Mouse (Mus musculus) liver, embryonic 15.5 days (tissue): ENCODE measurements around the gene Zcwpw1. TPM values are rescaled to one million over a fixed set of nuclear protein-coding genes. Genes with fewer than 3 reads are reported as not detected.

ENCODE experiments used
- ATAC-seq: fragments of 200-750 bp; cut with Nextera tagmentation; 2 replicates; pipeline ENCODE4 v1.8.0; 2017; ENCODE audit warnings: moderate number of reproducible peaks, mild to moderate bottlenecking, moderate library complexity; ENCODE audit not compliant: insufficient read depth
- H3K27ac ChIP-seq: fragments of 300-500 bp; sonication (generic); replicated peaks from 2 replicates; pipeline ENCODE4 v1.5.1; 2015; ENCODE audit warnings: mild to moderate bottlenecking, inconsistent platforms
- H3K27me3 ChIP-seq: fragments of 300-500 bp; sonication (generic); 2 replicates; pipeline ENCODE4 v1.6.1; 2015; ENCODE audit warnings: mild to moderate bottlenecking, inconsistent platforms
- H3K36me3 ChIP-seq: fragments of 300-500 bp; sonication (generic); replicated peaks from 2 replicates; pipeline ENCODE4 v1.6.1; 2015; ENCODE audit warnings: moderate library complexity, mild to moderate bottlenecking, inconsistent platforms
- H3K4me1 ChIP-seq: fragments of 300-500 bp; sonication (generic); replicated peaks from 2 replicates; pipeline ENCODE4 v1.6.1; 2015; ENCODE audit warnings: inconsistent platforms
- H3K4me2 ChIP-seq: fragments of 300-500 bp; sonication (generic); 2 replicates; pipeline ENCODE4 v1.6.1; 2015; ENCODE audit warnings: moderate library complexity, mild to moderate bottlenecking, inconsistent platforms
- H3K4me3 ChIP-seq: fragments of 300-500 bp; sonication (generic); replicated peaks from 2 replicates; pipeline ENCODE4 v1.5.1; 2015; ENCODE audit warnings: mild to moderate bottlenecking, inconsistent platforms
- H3K9ac ChIP-seq: fragments of 300-500 bp; sonication (generic); 2 replicates; pipeline ENCODE4 v1.6.1; 2015; ENCODE audit warnings: moderate library complexity, mild to moderate bottlenecking, inconsistent platforms
- H3K9me3 ChIP-seq: fragments of 300-500 bp; sonication (generic); replicated peaks from 2 replicates; pipeline ENCODE4 v1.6.1; 2016; ENCODE audit warnings: inconsistent platforms
- WGBS: fragments of 180-500 bp; shearing (Covaris S2); methylation state at CpG from one replicate; pipeline ENCODE4 v1.1.7; 2015; ENCODE audit warnings: mixed read lengths; ENCODE audit not compliant: insufficient replicate concordance; 5-methylcytosine and 5-hydroxymethylcytosine counted together
- polyA plus RNA-seq: library from polyadenylated mRNA; unstranded; fragments of >200 nt; fragmentation: Nextera tagmentation; extraction: Ambion mirVana; gene quantifications from 2 replicates; pipeline ENCODE4 v1.2.1, GENCODE M21; 2015

The Zcwpw1 gene
- polyA plus RNA-seq, 1 experiment from 2014 or later: 3.2 TPM

DNA sequence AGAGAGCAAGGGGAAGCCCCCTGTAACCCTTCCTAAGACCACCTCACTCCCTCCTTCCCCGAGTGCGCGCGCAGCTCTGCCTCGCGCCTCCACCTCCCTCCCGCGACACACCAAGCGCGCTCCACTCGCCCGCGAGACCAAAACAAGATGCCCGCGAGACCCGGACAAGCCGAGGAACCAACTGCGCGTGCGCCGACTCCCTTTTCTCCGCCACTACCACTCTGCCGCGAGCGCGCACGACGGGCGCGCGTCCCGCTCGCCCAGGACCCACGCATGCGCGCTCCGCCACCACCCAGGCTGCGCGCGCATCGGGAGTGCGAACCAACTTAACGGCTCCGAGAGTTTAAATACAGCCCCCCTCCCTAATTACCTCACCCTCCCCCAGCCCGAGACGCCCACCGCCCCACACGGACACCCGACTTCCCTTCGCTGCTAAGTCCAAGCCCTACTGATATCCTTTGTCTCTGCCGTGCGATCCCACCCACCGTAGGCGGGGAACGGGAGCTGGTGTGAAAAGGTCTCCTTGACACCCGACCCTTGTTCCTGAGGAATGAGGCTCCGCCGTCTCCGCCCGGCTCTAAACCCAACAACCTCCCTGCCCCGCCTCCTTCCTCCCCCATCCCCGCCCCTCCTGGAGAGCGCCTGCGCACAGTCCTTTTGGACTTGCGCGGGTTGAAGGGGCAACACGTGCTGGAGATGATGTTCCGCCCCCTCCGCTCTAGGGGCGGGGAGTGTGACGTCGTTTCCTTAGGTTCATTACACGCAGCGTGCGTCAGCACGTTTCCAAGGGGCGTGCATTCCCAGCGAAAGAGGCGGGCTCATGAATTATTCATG is 1.3 kb upstream of the Zcwpw1 start:
- Histone ChIP-seq H3K9me3 (no peaks in the 10 kb centered on the region), H3K27me3 (peaks cover 12% of the 10 kb centered on the region; the same call in 1 of the 2 replicates), H3K27ac (peak overlapping the region; percentile 98), H3K4me2 (peak overlapping the region; percentile 90), H3K9ac (peak overlapping the region; percentile 92), H3K4me1 (peaks cover 48% of the 10 kb centered on the region), H3K4me3 (peak overlapping the region; percentile 80), H3K36me3 (peaks cover 36% of the 10 kb centered on the region)
- ATAC-seq: peak; percentile 82
- under 1% methylated on average over 79 of the region's 79 CpGs for WGBS

GRCm38 (mm10) chr5:137788171-137788570 is 573 bp downstream of the Zcwpw1 start:
- Histone ChIP-seq H3K27me3 (peaks cover 12% of the 10 kb centered on the region; the same call in 1 of the 2 replicates), H3K27ac (no peak overlapping the region), H3K36me3 (peaks cover 18% of the 10 kb centered on the region), H3K9me3 (no peaks in the 10 kb centered on the region), H3K4me3 (peak overlapping the region; percentile 80), H3K4me2 (peak overlapping the region; percentile 90), H3K9ac (no peak overlapping the region), H3K4me1 (peaks cover 35% of the 10 kb centered on the region)
- 65% methylated on average over 24 of the region's 24 CpGs for WGBS
- ATAC-seq: no peak

- Histone ChIP-seq H3K9ac (no peak overlapping the region), H3K27me3 (peaks cover 12% of the 10 kb centered on the region; the same call in 1 of the 2 replicates), H3K4me1 (peaks cover 27% of the 10 kb centered on the region), H3K27ac (no peak overlapping the region), H3K4me3 (no peak overlapping the region), H3K9me3 (no peaks in the 10 kb centered on the region), H3K4me2 (no peak overlapping the region), H3K36me3 (peaks cover 9% of the 10 kb centered on the region)
- WGBS: 79% methylated on average over 2 of the region's 2 CpGs
- ATAC-seq: no peak
Observed at GRCm38 (mm10) chr5:137788946-137789531, 1.4 kb downstream of the Zcwpw1 start.

- Histone ChIP-seq H3K27me3 (peaks cover 12% of the 10 kb centered on the region; the same call in 1 of the 2 replicates), H3K27ac (no peak overlapping the region)
Observed at GRCm38 (mm10) chr5:137791553-137791952, 4.0 kb downstream of the Zcwpw1 start.

DNA sequence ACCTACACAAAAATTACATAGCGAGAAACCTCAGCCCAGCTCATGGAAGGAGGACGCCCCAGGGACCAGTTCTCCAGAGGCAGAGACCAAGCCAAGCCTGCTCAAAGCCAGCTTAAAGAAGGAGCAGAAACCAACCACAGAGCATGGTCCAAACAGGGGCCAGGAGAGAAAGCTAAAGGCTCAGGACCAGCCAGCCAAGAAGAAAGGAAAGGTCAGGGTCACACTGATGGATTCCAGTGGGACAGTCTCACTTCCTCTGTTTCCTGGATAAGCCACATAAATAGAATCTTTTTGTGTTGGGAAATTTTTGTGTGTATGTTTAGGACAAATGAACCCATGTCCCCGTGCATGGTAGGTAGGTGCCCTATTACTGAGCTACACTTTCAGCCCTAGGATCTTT is 9.0 kb downstream of the Zcwpw1 start:
- Histone ChIP-seq H3K9ac (no peak overlapping the region), H3K27ac (no peak overlapping the region), H3K36me3 (no peaks in the 10 kb centered on the region), H3K9me3 (no peaks in the 10 kb centered on the region), H3K4me3 (no peak overlapping the region), H3K27me3 (no peaks in the 10 kb centered on the region), H3K4me1 (no peaks in the 10 kb centered on the region), H3K4me2 (no peak overlapping the region)
- 50% methylated on average over 3 of the region's 3 CpGs for WGBS
- ATAC-seq: no peak

More at GRCm38 (mm10) chr5:137791553-137791952, 4.0 kb downstream of the Zcwpw1 start:
- peaks cover 11% of the 10 kb centered on the region for H3K4me1 ChIP-seq
- H3K4me3 ChIP-seq: no peak overlapping the region
- no peak overlapping the region for H3K9ac ChIP-seq
- ATAC-seq: no peak
- H3K36me3 ChIP-seq: no peaks in the 10 kb centered on the region
- no peak overlapping the region for H3K4me2 ChIP-seq
- H3K9me3 ChIP-seq: no peaks in the 10 kb centered on the region

DNA sequence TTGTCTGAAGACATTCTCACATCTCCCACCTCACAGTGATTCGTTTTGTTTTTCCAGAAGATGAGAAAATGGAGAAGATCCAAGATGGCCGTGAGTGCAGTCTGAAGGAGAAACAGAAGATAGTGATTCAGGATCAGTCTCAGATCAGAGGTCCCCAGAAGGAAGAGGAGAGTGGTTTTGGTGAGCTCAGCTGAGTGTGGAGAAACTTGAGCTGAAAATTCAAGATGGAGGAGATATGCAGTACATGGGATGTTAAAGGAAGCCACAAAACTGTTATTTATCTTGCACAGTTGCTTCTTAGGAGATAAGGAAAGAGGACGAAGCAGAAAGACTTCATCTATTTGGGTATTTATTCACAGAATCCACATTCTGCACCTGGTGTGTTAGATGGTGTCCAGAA is 13.3 kb downstream of the Zcwpw1 start:
- Histone ChIP-seq H3K4me3 (no peak overlapping the region), H3K27me3 (no peaks in the 10 kb centered on the region), H3K36me3 (no peaks in the 10 kb centered on the region), H3K4me1 (no peaks in the 10 kb centered on the region), H3K9me3 (no peaks in the 10 kb centered on the region), H3K27ac (no peak overlapping the region), H3K9ac (no peak overlapping the region), H3K4me2 (no peak overlapping the region)
- 41% methylated on average over 3 of the region's 3 CpGs for whole genome bisulfite sequencing
- ATAC-seq: no peak

DNA sequence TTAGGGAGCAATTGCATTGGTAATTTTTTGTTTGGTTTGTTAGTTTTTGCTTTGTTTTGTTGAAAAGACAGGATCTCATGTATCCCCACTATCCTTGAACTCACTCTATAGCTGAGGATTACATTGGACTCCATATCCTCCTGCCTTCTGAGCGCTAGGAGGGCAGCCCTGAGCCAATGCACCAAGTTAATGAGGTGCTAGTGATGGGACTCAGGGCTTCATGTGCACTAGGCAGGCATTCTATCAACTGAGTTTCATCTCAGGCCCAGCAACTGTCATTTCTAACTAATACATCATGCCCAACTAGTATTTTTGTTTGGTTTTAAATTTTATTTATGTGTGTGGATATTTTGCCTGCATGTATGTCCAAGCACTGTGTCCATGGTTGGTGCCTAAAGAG is 18.6 kb downstream of the Zcwpw1 start:
- ATAC-seq: no peak
- no peak overlapping the region for H3K9ac ChIP-seq
- H3K36me3 ChIP-seq: no peaks in the 10 kb centered on the region
- H3K9me3 ChIP-seq: no peaks in the 10 kb centered on the region
- H3K4me1 ChIP-seq: no peaks in the 10 kb centered on the region
- no peak overlapping the region for H3K27ac ChIP-seq
- no peak overlapping the region for H3K4me3 ChIP-seq
- no peak overlapping the region for H3K4me2 ChIP-seq
- no peaks in the 10 kb centered on the region for H3K27me3 ChIP-seq
- 42% methylated on average over 1 of the region's 1 CpGs for WGBS

GRCm38 (mm10) chr5:137808316-137808715 is 20.7 kb downstream of the Zcwpw1 start:
- no peaks in the 10 kb centered on the region for H3K36me3 ChIP-seq

GRCm38 (mm10) chr5:137817466-137818222 is 30.0 kb downstream of the Zcwpw1 start:
- Histone ChIP-seq H3K4me3 (no peak overlapping the region), H3K4me2 (no peak overlapping the region), H3K36me3 (no peaks in the 10 kb centered on the region), H3K27ac (no peak overlapping the region), H3K4me1 (no peaks in the 10 kb centered on the region), H3K9me3 (no peaks in the 10 kb centered on the region), H3K27me3 (no peaks in the 10 kb centered on the region), H3K9ac (no peak overlapping the region)
- WGBS: 32% methylated on average over 4 of the region's 4 CpGs
- ATAC-seq: no peak

More at GRCm38 (mm10) chr5:137808316-137808715, 20.7 kb downstream of the Zcwpw1 start:
- no peaks in the 10 kb centered on the region for H3K9me3 ChIP-seq
- no peak overlapping the region for H3K27ac ChIP-seq
- H3K9ac ChIP-seq: no peak overlapping the region
- H3K4me3 ChIP-seq: no peak overlapping the region
- H3K4me1 ChIP-seq: no peaks in the 10 kb centered on the region
- H3K4me2 ChIP-seq: no peak overlapping the region
- WGBS: 70% methylated on average over 5 of the region's 5 CpGs
- no peak for ATAC-seq
- no peaks in the 10 kb centered on the region for H3K27me3 ChIP-seq

- Histone ChIP-seq H3K4me2 (no peak overlapping the region), H3K9me3 (no peaks in the 10 kb centered on the region), H3K4me1 (peaks cover 2% of the 10 kb centered on the region; the same call in 1 of the 2 replicates), H3K9ac (no peak overlapping the region), H3K36me3 (no peaks in the 10 kb centered on the region), H3K27me3 (no peaks in the 10 kb centered on the region), H3K27ac (no peak overlapping the region), H3K4me3 (no peak overlapping the region)
- 53% methylated on average over 4 of the region's 4 CpGs for WGBS
- ATAC-seq: no peak
Observed at GRCm38 (mm10) chr5:137822126-137822525, 34.5 kb downstream of the Zcwpw1 start.

- H3K9me3 ChIP-seq: no peaks in the 10 kb centered on the region
- H3K9ac ChIP-seq: no peak overlapping the region
- no peaks in the 10 kb centered on the region for H3K36me3 ChIP-seq
- 69% methylated on average over 1 of the region's 1 CpGs for WGBS
- no peak overlapping the region for H3K27ac ChIP-seq
- no peaks in the 10 kb centered on the region for H3K27me3 ChIP-seq
- no peak overlapping the region for H3K4me3 ChIP-seq
- H3K4me2 ChIP-seq: no peak overlapping the region
- no peak for ATAC-seq
- H3K4me1 ChIP-seq: peaks cover 2% of the 10 kb centered on the region; the same call in 1 of the 2 replicates
Observed at GRCm38 (mm10) chr5:137822602-137823001, 35.0 kb downstream of the Zcwpw1 start.
